Mouse (Mus musculus) heart, postnatal 0 days (tissue): Measurements from ENCODE around the gene Egf. TPM values are rescaled to one million over a fixed set of nuclear protein-coding genes. Genes with fewer than 3 reads are reported as not detected.
"Not testable (repeated sequence)": the region's sequence is repeated elsewhere in the genome, so short reads cannot be mapped to it uniquely, and the experiment has no call there.

ENCODE experiments used
- ATAC-seq: fragments of 200-750 bp; cut with Nextera tagmentation; 2 replicates; pipeline ENCODE4 v1.8.0; 2017; ENCODE audit warnings: low read depth, moderate number of reproducible peaks, moderate library complexity; ENCODE audit not compliant: insufficient read depth
- DNase-seq: peaks from one replicate; pipeline ENCODE4 v3.0.0-alpha.2; 2016; ENCODE audit warnings: low spot score
- H3K27ac ChIP-seq: fragments of 300-500 bp; sonication (generic); 2 replicates; pipeline ENCODE4 v1.5.1; 2014; ENCODE audit warnings: low read depth, mild to moderate bottlenecking
- H3K27me3 ChIP-seq: fragments of 300-500 bp; sonication (generic); 2 replicates; pipeline ENCODE4 v1.6.1; 2014; ENCODE audit warnings: low read length, mixed read lengths; ENCODE audit not compliant: control insufficient read depth, insufficient read depth
- H3K36me3 ChIP-seq: fragments of 300-500 bp; sonication (generic); replicated peaks from 2 replicates; pipeline ENCODE4 v1.6.1; 2014; ENCODE audit warnings: low read length, mixed read lengths; ENCODE audit not compliant: control insufficient read depth, insufficient read depth
- H3K4me1 ChIP-seq: fragments of 300-500 bp; sonication (generic); 2 replicates; pipeline ENCODE4 v1.6.1; 2014; ENCODE audit warnings: antibody characterized with exemption; ENCODE audit not compliant: control insufficient read depth, insufficient read depth
- H3K4me2 ChIP-seq: fragments of 300-500 bp; sonication (generic); 2 replicates; pipeline ENCODE4 v1.6.1; 2014; ENCODE audit warnings: low read depth, mild to moderate bottlenecking, low read length, moderate library complexity
- H3K4me3 ChIP-seq: fragments of 300-500 bp; sonication (generic); 2 replicates; pipeline ENCODE4 v1.5.1; 2014; ENCODE audit warnings: low read depth, low read length
- H3K9ac ChIP-seq: fragments of 300-500 bp; sonication (generic); replicated peaks from 2 replicates; pipeline ENCODE4 v1.6.1; 2014; ENCODE audit warnings: low read depth, low read length, mixed read lengths
- H3K9me3 ChIP-seq: fragments of 300-500 bp; sonication (generic); replicated peaks from 2 replicates; pipeline ENCODE4 v1.6.1; 2016; ENCODE audit warnings: low read length; ENCODE audit not compliant: control insufficient read depth
- CTCF ChIP-seq: IDR thresholded peaks from 2 replicates; pipeline ENCODE4 v1.5.1; 2016; ENCODE audit warnings: antibody characterized with exemption, control low read depth, low read depth
- EP300 ChIP-seq: IDR thresholded peaks from 2 replicates; pipeline ENCODE4 v1.6.1; 2016; ENCODE audit warnings: antibody characterized with exemption, low read depth
- WGBS: fragments of 180-500 bp; shearing (Covaris S2); extraction: QIAGEN DNeasy Blood & Tissue Kit; methylation state at CpG from one replicate; pipeline ENCODE4 v1.1.7; 2014; 5-methylcytosine and 5-hydroxymethylcytosine counted together
- polyA plus RNA-seq: library from polyadenylated mRNA; unstranded; fragments of >200 nt; fragmentation: Nextera tagmentation; extraction: Ambion mirVana; gene quantifications from 2 replicates; pipeline ENCODE4 v1.2.1, GENCODE M21; 2015
- total RNA-seq: library from RNA; depleted of rRNA; stranded (reverse); fragments of >200 nt; gene quantifications from 2 replicates; pipeline ENCODE4 v1.2.3, GENCODE M21; 2014; ENCODE audit warnings: low replicate concordance

Gene Egf
- total and polyA plus RNA-seq, 2 experiments from 2014 or later, result 1.9 to 12.4 TPM

DNA sequence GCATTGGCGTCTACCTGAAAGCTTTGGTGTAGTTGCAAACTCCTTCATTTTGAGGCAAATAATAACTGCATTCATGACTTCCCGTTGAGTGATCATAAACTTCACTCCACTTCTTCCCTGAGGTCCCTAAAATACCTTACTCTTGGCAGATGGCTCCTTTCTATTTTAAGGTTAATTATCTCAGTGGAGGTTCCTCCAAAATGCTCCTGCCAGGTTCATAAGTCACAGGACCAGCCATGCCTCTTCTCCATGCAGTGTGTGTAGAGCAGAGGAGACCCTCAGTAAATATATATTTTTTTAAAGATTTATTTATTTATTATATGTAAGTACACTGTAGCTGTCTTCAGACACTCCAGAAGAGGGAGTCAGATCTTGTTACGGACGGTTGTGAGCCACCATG lies 11.0 kb upstream of the Egf start:
- no peak overlapping the region for H3K9ac ChIP-seq
- H3K4me3 ChIP-seq, result no peak overlapping the region
- H3K36me3 ChIP-seq, result no peaks in the 10 kb centered on the region
- no peak overlapping the region for H3K27ac ChIP-seq
- TF ChIP-seq EP300 (no peak), CTCF (no peak)
- H3K9me3 ChIP-seq, result 0 out of 2 replicates have a peak, but pooled peaks cover 3% of the 10 kb centered on the region
- no peak; the same call in 1 of the 2 replicates for ATAC-seq
- WGBS, result 62% methylated on average over 4 of the region's 4 CpGs
- DNase-seq, result peak; percentile 35
- no peak overlapping the region for H3K4me2 ChIP-seq
- 0 out of 2 replicates have a peak, but pooled peaks cover 7% of the 10 kb centered on the region for H3K4me1 ChIP-seq
- no peaks in the 10 kb centered on the region for H3K27me3 ChIP-seq

DNA sequence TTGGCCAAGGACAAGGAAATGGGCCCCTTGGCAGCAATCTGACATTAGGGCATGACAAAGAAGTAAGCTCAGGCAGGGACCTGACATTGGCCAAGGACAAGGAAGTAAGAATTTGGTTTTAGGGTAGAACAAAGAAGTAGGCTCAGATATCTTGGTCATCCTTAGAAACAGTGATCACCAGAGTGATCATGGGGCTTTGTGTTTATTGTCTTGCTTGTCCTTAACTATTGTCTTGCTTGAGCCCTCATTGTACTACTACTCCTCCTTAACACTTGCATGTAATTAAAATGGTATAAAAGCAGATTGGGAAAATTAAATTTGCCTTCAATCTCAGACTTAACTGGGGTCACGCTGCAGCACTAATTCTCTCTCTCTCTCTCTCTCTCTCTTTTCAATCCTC lies 2.5 kb upstream of the Egf start:
- H3K27ac ChIP-seq, H3K4me1 ChIP-seq, DNase-seq, H3K4me3 ChIP-seq, H3K27me3 ChIP-seq, H3K9ac ChIP-seq, H3K4me2 ChIP-seq, ATAC-seq, H3K36me3 ChIP-seq, H3K9me3 ChIP-seq: not testable (repeated sequence)
- WGBS, result 89% methylated on average over 1 of the region's 1 CpGs

- DNase-seq (no peak), ATAC-seq (no peak)
- no peaks in the 10 kb centered on the region for H3K36me3 ChIP-seq
- no peaks in the 10 kb centered on the region for H3K4me1 ChIP-seq
- no peak overlapping the region for H3K27ac ChIP-seq
- H3K9ac ChIP-seq, result no peak overlapping the region
- WGBS, result 47% methylated on average over 8 of the region's 8 CpGs
- TF ChIP-seq EP300 (no peak), CTCF (peak; percentile 56)
- no peak overlapping the region for H3K4me3 ChIP-seq
- no peak overlapping the region for H3K4me2 ChIP-seq
- no peaks in the 10 kb centered on the region for H3K27me3 ChIP-seq
- no peaks in the 10 kb centered on the region for H3K9me3 ChIP-seq
Measured at GRCm38 (mm10) chr3:129744803-129745202, 10.3 kb downstream of the Egf start.

DNA sequence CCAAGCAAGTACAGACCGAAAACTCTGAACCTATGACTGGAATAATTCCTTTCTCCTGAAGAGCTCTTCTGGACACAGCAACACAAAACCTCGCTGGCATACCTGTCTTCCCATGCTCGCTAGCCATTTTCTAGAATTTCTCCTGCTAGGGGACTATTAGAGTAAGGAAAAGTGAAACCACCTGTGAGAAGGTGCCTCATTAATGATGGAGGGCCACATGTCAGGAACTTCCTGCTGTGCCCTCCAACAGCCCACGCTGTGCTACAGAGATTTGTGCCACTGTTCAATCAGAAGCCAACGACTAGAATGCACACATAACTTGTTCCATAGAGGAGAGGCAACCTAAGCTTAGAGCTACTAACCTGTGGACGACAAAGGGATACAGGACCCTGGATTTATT lies 12.3 kb downstream of the Egf start:
- Histone ChIP-seq H3K4me2 (no peak overlapping the region), H3K27ac (no peak overlapping the region), H3K36me3 (no peaks in the 10 kb centered on the region), H3K9ac (no peak overlapping the region), H3K4me1 (no peaks in the 10 kb centered on the region), H3K9me3 (no peaks in the 10 kb centered on the region), H3K27me3 (no peaks in the 10 kb centered on the region), H3K4me3 (no peak overlapping the region)
- 72% methylated on average over 6 of the region's 6 CpGs for WGBS
- no peak for TF ChIP-seq CTCF
- TF ChIP-seq EP300, result no peak
- ATAC-seq (no peak), DNase-seq (no peak)

- H3K4me1 ChIP-seq, result no peaks in the 10 kb centered on the region
- no peak overlapping the region for H3K4me3 ChIP-seq
- WGBS, result 76% methylated on average over 16 of the region's 16 CpGs
- TF ChIP-seq EP300 (no peak), CTCF (no peak)
- no peak overlapping the region for H3K4me2 ChIP-seq
- no peaks in the 10 kb centered on the region for H3K36me3 ChIP-seq
- ATAC-seq, result no peak
- no peak for DNase-seq
- no peak overlapping the region for H3K9ac ChIP-seq
- H3K9me3 ChIP-seq, result no peaks in the 10 kb centered on the region
- H3K27me3 ChIP-seq, result no peaks in the 10 kb centered on the region
- no peak overlapping the region for H3K27ac ChIP-seq
Measured at GRCm38 (mm10) chr3:129738291-129739183, 16.6 kb downstream of the Egf start.

DNA sequence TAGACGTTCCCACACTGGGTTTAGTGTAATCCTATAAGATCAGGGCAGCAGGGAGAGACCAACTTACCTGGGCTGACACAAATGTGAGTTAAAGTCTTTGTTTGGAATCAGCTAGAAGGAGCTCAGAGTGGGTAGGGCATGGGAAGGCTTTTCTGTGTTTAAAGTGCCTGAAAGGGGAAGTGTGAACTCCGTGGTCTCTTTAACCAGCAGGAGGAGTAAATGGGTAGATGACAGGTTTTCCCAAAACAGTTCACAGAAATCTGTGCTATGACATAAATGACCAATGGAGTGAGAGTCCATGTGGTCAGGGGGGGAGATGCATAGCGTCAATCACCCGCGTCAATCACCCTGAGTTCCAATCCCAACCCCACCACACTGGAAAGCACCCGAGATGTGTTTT lies 23.5 kb downstream of the Egf start:
- no peaks in the 10 kb centered on the region for H3K4me1 ChIP-seq
- no peak for TF ChIP-seq CTCF
- no peak for TF ChIP-seq EP300
- H3K27ac ChIP-seq, result no peak overlapping the region
- no peak overlapping the region for H3K4me2 ChIP-seq
- H3K9me3 ChIP-seq, result no peaks in the 10 kb centered on the region
- no peaks in the 10 kb centered on the region for H3K36me3 ChIP-seq
- 71% methylated on average over 6 of the region's 6 CpGs for WGBS
- H3K4me3 ChIP-seq, result no peak overlapping the region
- ATAC-seq (no peak), DNase-seq (no peak)
- no peaks in the 10 kb centered on the region for H3K27me3 ChIP-seq
- H3K9ac ChIP-seq, result no peak overlapping the region
